Mouse (Mus musculus) 3T3-L1 (cell line): ENCODE measurements at regions not wholly inside any gene's neighbourhood (a gene's known extent, or its start where the extent isn't known, plus 50 kb on each side); places are given as distances from the start of the nearest gene placed in this dataset.

Experiments
- DNase-seq: peaks from one replicate; pipeline ENCODE4 v3.0.0-alpha.2; 2015; ENCODE audit warnings: low read depth, low spot score

DNA sequence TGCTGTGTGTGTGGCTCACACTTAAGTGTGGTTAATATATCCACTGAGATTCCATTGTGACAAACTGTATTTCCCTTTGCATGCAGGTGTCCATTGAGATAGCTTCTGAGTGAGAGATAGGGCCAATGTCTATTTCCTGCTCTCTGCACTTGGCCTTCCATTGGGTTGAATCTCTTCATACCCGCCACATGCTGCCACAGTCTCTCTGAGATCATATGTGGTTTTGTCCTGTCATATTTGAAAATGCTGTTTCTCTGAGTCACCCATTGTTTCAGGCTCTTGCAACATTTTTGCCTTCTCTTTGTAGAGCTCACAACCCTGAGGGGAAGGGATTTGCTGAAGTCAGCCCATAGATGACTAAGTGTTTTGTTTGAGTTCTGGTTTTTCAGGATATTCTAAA lies 2081.3 kb downstream of the Olfm4 start:
- peak; percentile 60 for DNase-seq

- no peak for DNase-seq
Measured at GRCm38 (mm10) chr14:82101643-82102042, 2117.8 kb downstream of the Olfm4 start.

- no peak for DNase-seq
Measured at GRCm38 (mm10) chr14:82112851-82113250, 2129.0 kb downstream of the Olfm4 start.

DNA sequence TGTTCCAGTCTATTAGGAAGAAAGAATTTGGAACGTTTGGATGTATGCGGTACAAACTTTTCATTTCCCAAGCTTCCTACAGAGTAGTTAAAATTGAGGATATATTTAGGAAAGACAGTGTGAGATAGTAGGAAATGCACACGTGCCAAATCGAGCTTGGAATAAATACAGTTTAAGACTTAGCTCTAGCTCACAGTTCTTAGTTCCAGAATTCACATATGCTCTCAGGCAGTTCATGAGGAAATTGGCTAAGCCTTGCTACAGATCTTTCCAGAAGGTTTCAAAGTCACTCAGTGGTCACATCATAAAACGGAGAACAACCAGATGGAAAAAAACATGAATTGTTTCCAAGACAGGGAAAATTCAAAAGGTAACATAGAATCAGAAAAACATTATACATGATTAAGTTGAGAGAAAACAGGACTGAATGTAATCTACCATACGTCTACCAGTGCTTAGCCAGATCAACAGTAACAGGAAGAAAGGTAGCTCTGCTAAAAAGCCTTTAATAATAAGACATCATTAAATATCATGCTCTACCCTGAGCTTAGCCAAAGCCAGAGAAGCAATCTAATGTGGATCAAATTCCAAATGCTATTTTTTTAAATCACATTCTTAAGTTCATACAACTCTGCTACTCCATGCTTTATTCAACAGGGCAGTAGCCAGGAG lies 2165.1 kb downstream of the Olfm4 start:
- DNase-seq: no peak

GRCm38 (mm10) chr14:82185334-82185733 lies 2201.5 kb downstream of the Olfm4 start:
- DNase-seq: no peak

GRCm38 (mm10) chr14:82210402-82210801 lies 2226.5 kb downstream of the Olfm4 start:
- no peak for DNase-seq

- no peak for DNase-seq
Measured at GRCm38 (mm10) chr14:82228522-82228921, 2214.8 kb upstream of the Pcdh17 start.

DNA sequence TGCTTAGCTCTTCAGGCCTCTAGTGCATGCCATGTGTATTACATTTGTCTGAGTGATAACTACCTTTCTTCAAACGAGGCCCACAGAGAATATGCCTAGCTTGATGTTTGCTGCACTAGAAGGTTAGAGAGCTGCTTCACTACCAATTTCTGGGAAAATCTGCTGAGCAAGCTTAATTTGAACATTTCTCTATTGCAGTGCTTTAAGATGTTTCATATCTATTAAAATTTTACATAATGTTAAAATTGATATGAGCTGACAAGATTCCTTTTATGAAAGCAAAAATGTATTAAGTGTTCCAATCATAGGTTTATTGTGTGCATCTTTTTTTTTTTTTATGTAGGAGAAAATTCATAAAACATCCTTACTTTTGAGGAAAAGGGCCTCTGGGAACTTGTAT lies 2207.1 kb upstream of the Pcdh17 start:
- no peak for DNase-seq

DNA sequence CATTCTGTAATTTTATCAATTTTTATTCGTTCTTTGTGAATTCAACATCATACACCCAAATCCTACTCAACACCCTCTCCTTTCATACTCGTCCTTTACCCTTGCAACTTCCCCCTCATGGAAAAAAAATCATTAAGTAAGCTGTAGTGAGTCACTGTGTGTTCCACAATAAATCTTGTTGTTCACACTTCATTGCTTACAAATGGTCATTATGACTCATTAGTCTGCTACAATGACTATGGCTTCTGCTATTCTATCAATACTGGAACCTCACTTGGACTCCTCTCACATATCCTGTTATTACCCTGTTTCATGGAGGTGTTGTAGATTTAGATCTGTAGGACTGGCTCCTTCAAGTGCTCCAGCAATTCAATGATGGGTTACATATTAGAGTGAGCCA lies 2200.0 kb upstream of the Pcdh17 start:
- no peak for DNase-seq

DNA sequence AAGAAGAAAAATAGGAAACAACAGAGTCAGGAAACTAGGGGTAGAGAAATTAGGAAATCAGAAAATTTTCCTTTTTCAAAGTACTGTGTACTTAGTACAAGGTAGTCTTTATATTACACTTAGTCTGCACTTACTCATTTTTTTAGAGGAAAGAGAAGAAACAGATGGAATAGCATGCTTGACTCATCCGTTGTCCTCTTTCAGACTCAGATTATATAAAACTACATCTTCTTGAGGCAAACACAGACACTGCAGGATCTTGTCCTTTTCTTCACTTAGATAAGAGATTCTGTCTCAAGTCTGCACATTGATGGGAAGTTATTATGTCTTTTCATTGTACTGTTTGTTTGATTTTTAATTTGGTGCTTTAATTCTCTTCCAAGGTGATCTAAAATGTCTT lies 2198.5 kb upstream of the Pcdh17 start:
- DNase-seq: no peak
